Mouse (Mus musculus): ENCODE results near the gene Lrrc45. TPM values are rescaled to one million over a fixed set of nuclear protein-coding genes. Genes with fewer than 3 reads are reported as not detected.

Lrrc45 gene
- polyA plus RNA-seq (2012), result 59.1 and 87.9 TPM in 2 replicates

DNA sequence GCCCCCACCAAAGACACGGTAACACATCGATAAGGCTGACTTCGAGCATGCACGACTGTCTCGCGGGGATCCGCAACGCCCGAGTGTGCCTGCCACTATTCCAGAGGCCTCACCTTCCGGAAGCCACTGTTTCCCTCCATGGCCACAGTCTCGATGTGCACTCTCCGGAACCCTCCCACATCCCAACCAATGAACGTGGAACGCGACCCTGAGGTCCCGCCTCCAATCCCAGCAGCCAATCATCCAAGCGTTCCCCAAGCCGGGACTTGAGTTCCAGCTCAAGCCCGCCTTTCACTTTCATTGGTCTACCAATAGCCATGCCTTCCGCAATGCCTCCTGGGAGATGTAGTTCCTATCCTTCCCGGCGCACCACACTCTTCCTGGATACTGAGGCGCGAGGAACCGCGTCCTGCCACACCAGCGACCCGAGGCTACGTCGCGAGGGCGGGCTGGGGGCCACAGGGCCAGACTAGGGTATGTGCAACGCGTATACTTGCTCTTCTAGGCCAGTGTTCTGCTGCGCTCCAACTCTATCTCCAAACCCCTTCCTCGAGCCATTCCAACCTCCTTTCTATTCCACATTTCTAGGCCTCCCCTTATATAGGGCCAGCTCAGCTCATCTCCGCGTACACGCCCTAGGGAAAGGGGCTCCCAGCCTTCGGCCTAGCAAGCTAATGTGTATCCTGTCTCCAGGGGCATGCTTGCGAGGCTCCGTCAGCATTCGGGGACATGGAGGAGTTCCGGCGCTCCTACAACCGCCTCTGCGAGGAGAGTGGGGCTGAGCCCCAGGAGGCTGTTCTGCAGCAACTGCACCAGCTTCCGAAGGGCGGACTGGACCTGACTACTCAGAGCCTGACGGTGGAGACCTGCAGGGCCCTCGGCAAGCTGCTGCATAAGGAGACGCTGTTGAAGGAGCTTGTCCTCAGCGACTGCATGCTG, at the start of gene Lrrc45, which contains the start of gene Cenpx:
Gene Lrrc45, plus strand, starts transcription at position 346 of the 939 bp plus-strand sequence.
Gene Cenpx, minus strand, starts transcription at position 159 of the 939 bp plus-strand sequence.

DNA sequence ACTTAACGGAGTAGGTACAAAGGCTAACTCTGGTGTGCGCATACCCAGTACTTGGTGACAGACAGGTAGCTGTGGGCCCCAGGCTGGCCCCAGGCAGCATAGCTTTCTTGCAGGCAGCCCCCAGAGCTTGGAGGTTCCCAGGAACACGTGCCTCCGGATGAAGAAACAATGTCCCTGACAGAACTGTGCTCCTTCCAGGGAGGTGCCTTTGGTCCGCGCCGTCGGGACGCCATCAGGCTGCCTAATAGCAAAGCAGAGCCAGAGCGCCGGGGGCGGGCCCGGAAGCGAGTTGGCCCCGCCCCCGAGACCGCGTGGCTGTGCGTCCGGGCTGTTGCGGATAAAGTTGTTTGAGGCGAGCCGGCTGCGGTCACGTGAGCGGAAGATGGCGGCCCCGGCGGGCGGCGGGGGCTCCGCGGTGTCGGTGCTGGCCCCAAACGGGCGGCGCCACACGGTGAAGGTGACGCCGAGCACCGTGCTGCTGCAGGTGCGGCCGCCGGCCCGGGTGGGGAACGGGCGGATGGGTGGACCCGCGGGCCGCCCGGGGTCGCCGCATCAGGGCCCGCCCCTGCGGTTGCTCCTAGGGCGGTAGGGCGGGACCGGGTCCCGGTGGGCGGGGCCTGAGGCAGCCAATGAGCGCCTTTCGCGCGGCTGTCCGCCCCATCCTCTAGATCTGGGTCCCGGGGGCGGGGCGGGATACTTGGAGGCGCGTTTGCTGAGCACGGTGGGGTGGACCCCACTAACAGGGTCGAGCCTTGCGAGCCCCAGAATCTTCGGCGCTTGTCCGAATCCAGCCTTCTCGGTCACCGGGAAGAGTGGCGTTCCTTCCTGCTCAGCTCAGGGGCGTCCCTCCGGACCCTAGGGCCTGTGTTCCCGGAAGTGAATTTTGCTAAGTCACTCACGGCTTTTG, 40.8 kb upstream of the Lrrc45 start, which contains the start of gene Aspscr1:
Gene Aspscr1, plus strand, starts transcription at position 287 of the 907 bp plus-strand sequence.

DNA sequence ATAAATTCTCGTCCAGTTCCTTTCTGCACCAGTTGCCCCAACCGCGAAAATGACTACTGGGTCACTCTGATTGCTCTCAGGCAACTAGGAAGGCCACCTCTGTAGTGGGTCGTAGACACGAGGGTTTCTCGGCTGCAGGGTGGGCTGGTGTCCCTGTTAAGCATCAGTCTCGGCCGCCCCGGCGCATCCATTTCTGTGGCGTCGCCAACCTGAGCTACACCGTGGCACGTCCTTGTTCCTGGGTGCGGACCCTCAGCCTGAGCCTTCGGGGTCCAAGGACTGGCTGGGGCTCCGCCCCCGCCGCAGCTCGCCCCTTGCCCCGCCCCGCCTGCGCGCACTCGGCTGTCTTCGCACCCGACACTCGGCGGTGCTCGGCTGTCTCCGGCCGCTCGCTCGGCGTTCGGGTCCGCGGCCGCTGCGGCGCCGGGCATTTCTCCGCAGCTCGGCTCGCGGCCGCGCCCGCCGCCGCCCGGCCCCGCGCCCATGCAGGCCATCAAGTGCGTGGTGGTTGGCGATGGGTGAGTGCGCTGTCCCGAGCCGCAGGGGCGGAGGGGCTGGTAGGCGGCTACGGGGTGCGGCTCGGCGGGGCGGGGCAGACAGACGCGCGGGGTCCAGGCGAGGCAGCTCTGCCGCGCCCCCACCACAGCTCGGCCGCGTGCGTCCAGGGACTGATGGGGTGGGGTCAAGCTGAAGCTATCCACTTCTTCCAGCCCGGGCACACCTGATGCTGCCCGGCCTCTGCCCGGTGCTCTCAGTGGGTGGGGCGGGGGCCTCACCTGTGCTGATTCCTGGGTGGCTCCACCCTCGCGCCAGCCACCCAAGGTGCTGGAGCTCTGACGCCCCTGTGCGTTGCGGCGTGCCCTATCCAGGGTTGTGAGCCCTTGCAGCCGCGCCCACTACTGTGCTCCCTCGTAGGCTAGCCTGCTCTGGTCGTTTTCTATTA, 7.7 kb downstream of the Lrrc45 start, which contains the start of gene Rac3:
Gene Rac3, plus strand, starts transcription at position 347 of the 943 bp plus-strand sequence.

DNA sequence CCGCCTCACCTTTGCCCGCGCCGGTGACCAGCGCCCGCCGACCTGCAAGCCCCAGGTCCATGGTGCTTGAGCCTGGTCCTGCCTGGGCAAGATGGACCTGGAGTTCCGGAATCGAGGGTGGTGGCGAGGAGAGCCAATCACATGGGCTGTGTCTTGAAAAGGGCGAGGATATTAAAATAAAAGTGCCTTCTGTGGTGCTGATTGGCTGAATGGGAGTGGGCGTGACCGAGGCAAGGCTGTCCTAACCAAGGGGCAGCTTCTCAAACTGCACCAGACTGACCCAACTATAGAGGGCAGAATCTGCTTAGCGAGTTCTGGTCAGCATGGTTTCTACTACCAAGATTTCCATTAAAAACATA, 13.4 kb downstream of the Lrrc45 start, which contains the start of gene Dcxr:
Gene Dcxr, minus strand, starts transcription at position 113 of the 359 bp plus-strand sequence.

DNA sequence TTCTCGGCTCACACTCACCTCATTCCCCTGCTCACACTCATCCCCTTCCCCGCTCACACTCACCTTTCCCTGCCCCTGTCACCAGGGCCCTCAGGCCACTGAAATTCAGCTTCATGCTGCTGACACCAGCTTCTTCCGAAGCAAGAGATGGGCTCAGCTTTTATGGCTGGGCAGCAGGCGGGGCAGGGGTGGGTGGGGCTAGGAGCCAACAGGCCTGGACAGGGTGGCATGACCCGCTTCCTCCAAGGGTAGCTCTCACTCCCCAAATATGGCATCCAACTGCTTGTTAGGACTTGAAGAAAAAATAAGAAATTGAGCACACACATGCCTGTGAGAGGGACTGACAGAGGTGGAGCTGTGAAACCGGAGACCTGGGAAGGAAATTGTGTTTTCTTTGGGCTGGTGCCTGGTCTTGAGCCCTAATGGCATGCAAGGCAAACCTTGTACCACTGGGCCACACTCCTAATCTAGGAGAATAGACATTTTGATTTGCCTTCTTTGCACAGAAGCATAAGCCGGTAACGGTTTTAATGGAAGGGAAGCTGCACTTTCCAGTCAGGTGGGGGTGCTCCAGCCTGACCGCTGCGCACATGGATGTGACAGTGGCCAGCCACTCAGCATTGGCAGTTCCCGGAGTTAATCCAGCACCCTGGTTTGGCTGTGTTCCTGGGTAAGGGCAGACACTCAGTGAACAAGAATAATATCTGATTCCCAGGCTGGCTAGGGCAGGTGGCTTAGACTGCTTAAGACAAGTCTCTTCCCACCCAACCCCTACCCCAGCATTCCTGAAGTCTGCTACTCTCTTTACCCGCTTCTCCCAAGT, 18.3 kb downstream of the Lrrc45 start, which contains the start of gene Cbr2:
Gene Cbr2, minus strand, starts transcription at position 257 of the 823 bp plus-strand sequence.

DNA sequence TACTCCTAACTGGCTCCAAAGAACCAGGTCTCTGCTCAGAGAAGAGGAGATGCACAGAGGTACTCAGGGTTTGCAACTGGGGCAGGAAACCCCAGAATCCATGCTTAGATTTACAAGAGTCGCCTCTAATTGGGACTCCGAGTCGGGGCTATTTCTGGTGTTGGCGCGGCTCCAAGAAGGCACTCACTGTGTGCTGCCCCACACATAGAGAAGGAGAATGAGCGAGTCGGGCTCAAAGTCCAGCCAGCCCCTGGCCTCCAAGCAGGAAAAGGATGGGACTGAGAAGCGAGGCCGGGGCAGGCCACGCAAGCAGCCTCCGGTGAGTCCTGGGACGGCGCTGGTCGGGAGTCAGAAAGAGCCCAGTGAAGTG, 48.9 kb downstream of the Lrrc45 start, which contains the start of gene Hmga1b:
Gene Hmga1b, plus strand, starts transcription at position 123 of the 370 bp plus-strand sequence.

Other genes with a start within 250 kb of the Lrrc45 start
- 22.3 and 23.4 TPM in 2 replicates for gene Arl16, start 246.3 kb upstream of the Lrrc45 start, polyA plus RNA-seq (2012)
- gene Mrpl12, start 229.3 kb upstream of the Lrrc45 start, polyA plus RNA-seq (2012), result 467 and 483 TPM in 2 replicates
- gene Slc25a10, start 222.1 kb upstream of the Lrrc45 start, polyA plus RNA-seq (2012), result 47.2 and 58.4 TPM in 2 replicates
- not detected in 2 replicates for gene Gcgr, start 183.2 kb upstream of the Lrrc45 start, polyA plus RNA-seq (2012)
- 170 and 188 TPM in 2 replicates for gene Mcrip1, start 164.2 kb upstream of the Lrrc45 start, polyA plus RNA-seq (2012)
- 0.24 TPM in 1 of 2 replicates, not detected in the other for gene Ppp1r27, start 162.8 kb upstream of the Lrrc45 start, polyA plus RNA-seq (2012)
- gene P4hb, start 140.7 kb upstream of the Lrrc45 start, polyA plus RNA-seq (2012), result 1,164 and 1,680 TPM in 2 replicates
- 1,098 and 1,284 TPM in 2 replicates for gene Arhgdia, start 132.3 kb upstream of the Lrrc45 start, polyA plus RNA-seq (2012)
- 339 and 360 TPM in 2 replicates for gene Alyref, start 115.6 kb upstream of the Lrrc45 start, polyA plus RNA-seq (2012)
- gene Anapc11, start 115.5 kb upstream of the Lrrc45 start, polyA plus RNA-seq (2012), result 111 and 156 TPM in 2 replicates
- 1.6 and 2.9 TPM in 2 replicates for gene Npb, start 105.4 kb upstream of the Lrrc45 start, polyA plus RNA-seq (2012)
- 93.8 and 116 TPM in 2 replicates for gene Pcyt2, start 96.0 kb upstream of the Lrrc45 start, polyA plus RNA-seq (2012)
- gene Sirt7, start 88.7 kb upstream of the Lrrc45 start, polyA plus RNA-seq (2012), result 246 and 280 TPM in 2 replicates
- gene Mafg, start 80.3 kb upstream of the Lrrc45 start, polyA plus RNA-seq (2012), result 51.4 and 66.1 TPM in 2 replicates
- gene Pycr1, start 70.2 kb upstream of the Lrrc45 start, polyA plus RNA-seq (2012), result 1.2 and 1.5 TPM in 2 replicates
- 0.05 TPM in 1 of 2 replicates, not detected in the other for gene Myadml2, start 65.8 kb upstream of the Lrrc45 start, polyA plus RNA-seq (2012)
- 0.17 and 0.18 TPM in 2 replicates for gene Notum, start 52.8 kb upstream of the Lrrc45 start, polyA plus RNA-seq (2012)
- 360 and 376 TPM in 2 replicates for gene Aspscr1, start 41.0 kb upstream of the Lrrc45 start, polyA plus RNA-seq (2012)
- 97.1 and 99.7 TPM in 2 replicates for gene Cenpx, start 187 bp upstream of the Lrrc45 start, polyA plus RNA-seq (2012)
- gene Rac3, start 7.5 kb downstream of the Lrrc45 start, polyA plus RNA-seq (2012), result 5.4 and 8.3 TPM in 2 replicates
- 32.0 and 32.8 TPM in 2 replicates for gene Dcxr, start 13.4 kb downstream of the Lrrc45 start, polyA plus RNA-seq (2012)
- gene Cbr2, start 18.2 kb downstream of the Lrrc45 start, polyA plus RNA-seq (2012), result not detected in 2 replicates
- 38.6 and 45.6 TPM in 2 replicates for gene Hmga1b, start 48.9 kb downstream of the Lrrc45 start, polyA plus RNA-seq (2012)
- 54.4 and 68.5 TPM in 2 replicates for gene Rfng, start 70.3 kb downstream of the Lrrc45 start, polyA plus RNA-seq (2012)
- gene Gps1, start 70.3 kb downstream of the Lrrc45 start, polyA plus RNA-seq (2012), result 52.0 and 53.8 TPM in 2 replicates
- 131 and 148 TPM in 2 replicates for gene Dus1l, start 82.5 kb downstream of the Lrrc45 start, polyA plus RNA-seq (2012)
- gene Fasn, start 110.6 kb downstream of the Lrrc45 start, polyA plus RNA-seq (2012), result 256 and 260 TPM in 2 replicates
- gene Ccdc57, start 218.9 kb downstream of the Lrrc45 start, polyA plus RNA-seq (2012), result 5.9 and 8.1 TPM in 2 replicates
- gene Slc16a3, start 234.6 kb downstream of the Lrrc45 start, polyA plus RNA-seq (2012), result 15.1 and 25.3 TPM in 2 replicates

Measured in megakaryocyte-erythroid progenitor cell, adult 5 weeks (primary cell).